Mouse (Mus musculus): ENCODE results near the gene Gm17469. TPM values are rescaled to one million over a fixed set of nuclear protein-coding genes. Genes with fewer than 3 reads are reported as not detected.
"Not testable (repeated sequence)": the region's sequence is repeated elsewhere in the genome, so short reads cannot be mapped to it uniquely, and the experiment has no call there.

The Gm17469 gene
- polyA plus RNA-seq (2016; fragmentation: Nextera tagmentation; extraction: Ambion mirVana): not detected in 2 replicates

- H3K9me3 ChIP-seq; H3K4me2 ChIP-seq; H3K27me3 ChIP-seq; H3K36me3 ChIP-seq; ATAC-seq (ENCODE audit: insufficient number of reproducible peaks, insufficient read depth, low FRiP score, low TSS enrichment, low read depth); H3K4me3 ChIP-seq (replicated peaks); H3K27ac ChIP-seq; H3K9ac ChIP-seq (replicated peaks); H3K4me1 ChIP-seq (replicated peaks): not testable (repeated sequence)
- no CpG with 5 or more reads among the region's 4 CpGs for WGBS
These were observed at the start of gene Gm17469 for GRCm38 (mm10) chrX:124629593-124629992. TSS of gene Gm17469 (plus strand) at chrX:124629893.

Other genes starting within 250 kb of the Gm17469 start
- gene Gm17584, start 129.3 kb upstream of the Gm17469 start, polyA plus RNA-seq (2016; fragmentation: Nextera tagmentation; extraction: Ambion mirVana): not detected in 2 replicates